Mouse (Mus musculus): ENCODE measurements around the gene Mbd6. TPM values are rescaled to one million over a fixed set of nuclear protein-coding genes. Genes with fewer than 3 reads are reported as not detected.
A peak's percentile ranks its signal among the peaks of the same experiment; 100 is the strongest.

Gene Mbd6
- total and polyA plus RNA-seq, 2 experiments = 1.0 to 19.2 TPM

DNA sequence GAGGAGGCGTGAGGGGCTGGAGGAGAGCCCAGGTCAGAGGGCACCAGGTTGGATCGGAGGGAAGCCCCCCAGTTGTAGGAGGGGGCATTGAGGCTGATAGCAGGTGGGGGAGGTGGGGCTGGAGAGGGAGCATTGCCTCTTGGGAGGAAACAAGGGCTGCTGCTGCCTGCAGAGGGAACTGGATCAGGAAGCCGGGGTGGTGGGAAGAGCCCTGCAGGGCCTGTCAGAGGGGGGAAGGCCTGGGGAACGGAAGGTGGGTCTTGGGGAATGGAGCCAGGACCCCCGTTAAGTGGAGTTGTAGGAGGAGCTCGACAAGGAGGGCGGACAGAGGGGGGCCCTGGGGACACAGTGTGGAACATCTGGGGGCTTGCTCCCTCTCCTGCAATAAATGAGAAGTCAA lies 2.6 kb downstream of the Mbd6 start:
- no peak overlapping the region for H3K9ac ChIP-seq (ENCODE audit: low read depth, low read length)
- no peak overlapping the region for H3K4me3 ChIP-seq (ENCODE audit: insufficient read depth, low read depth, low read length)
- peaks cover 17% of the 10 kb centered on the region for H3K4me1 ChIP-seq (ENCODE audit: control insufficient read depth, insufficient read depth, low read length)
- WGBS = 80% methylated on average over 7 of the region's 7 CpGs
- peaks cover 19% of the 10 kb centered on the region; the same call in 1 of the 2 replicates for H3K79me2 ChIP-seq (ENCODE audit: control insufficient read depth, insufficient read depth, low read length)
- peaks cover 25% of the 10 kb centered on the region for H3K36me3 ChIP-seq (ENCODE audit: control insufficient read depth, insufficient read depth, low read length)
- no peak overlapping the region for H3K27ac ChIP-seq (replicated peaks; ENCODE audit: insufficient read depth, low read depth, low read length)
- H3K27me3 ChIP-seq (ENCODE audit: control insufficient read depth, insufficient read depth, low read length) = no peaks in the 10 kb centered on the region
- TF ChIP-seq POLR2A (IDR thresholded peaks at IDR 0.05; ENCODE audit: extremely low read depth, insufficient read depth, low read length) (no peak), CTCF (IDR thresholded peaks at IDR 0.05; ENCODE audit: low read depth, low read length) (no peak)
- DNase-seq (ENCODE audit: extremely low read depth, low read depth, low spot score) = no peak

DNA sequence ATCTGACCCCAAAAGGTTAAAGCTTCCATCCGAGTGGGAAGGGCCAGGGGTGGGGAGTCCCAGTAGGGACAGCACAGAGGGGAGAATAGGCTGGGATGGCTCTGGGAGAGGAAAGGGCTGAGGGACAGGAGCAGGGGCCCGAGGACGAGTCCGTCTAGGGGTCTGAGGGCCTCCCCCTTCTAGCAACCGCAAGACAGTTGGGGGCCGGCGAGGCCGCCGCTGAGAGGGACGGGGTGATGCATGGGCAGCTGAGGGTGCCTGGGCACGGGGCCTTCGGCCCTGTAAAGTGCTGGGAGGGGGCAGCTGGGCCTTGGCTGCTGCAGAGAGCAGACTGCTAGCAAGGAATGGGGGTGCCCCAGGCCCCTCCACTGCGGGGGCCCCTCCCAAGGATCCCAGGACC lies 3.2 kb downstream of the Mbd6 start:
- Histone ChIP-seq H3K27me3 (ENCODE audit: control insufficient read depth, insufficient read depth, low read length) (no peaks in the 10 kb centered on the region), H3K4me1 (ENCODE audit: control insufficient read depth, insufficient read depth, low read length) (peaks cover 17% of the 10 kb centered on the region), H3K36me3 (ENCODE audit: control insufficient read depth, insufficient read depth, low read length) (peaks cover 27% of the 10 kb centered on the region), H3K27ac (replicated peaks; ENCODE audit: insufficient read depth, low read depth, low read length) (no peak overlapping the region), H3K9ac (ENCODE audit: low read depth, low read length) (no peak overlapping the region), H3K79me2 (ENCODE audit: control insufficient read depth, insufficient read depth, low read length) (peaks cover 19% of the 10 kb centered on the region; the same call in 1 of the 2 replicates), H3K4me3 (ENCODE audit: insufficient read depth, low read depth, low read length) (no peak overlapping the region)
- DNase-seq (ENCODE audit: extremely low read depth, low read depth, low spot score) = no peak
- TF ChIP-seq POLR2A (IDR thresholded peaks at IDR 0.05; ENCODE audit: extremely low read depth, insufficient read depth, low read length) (no peak), CTCF (IDR thresholded peaks at IDR 0.05; ENCODE audit: low read depth, low read length) (no peak)
- WGBS = 93% methylated on average over 13 of the region's 13 CpGs

DNA sequence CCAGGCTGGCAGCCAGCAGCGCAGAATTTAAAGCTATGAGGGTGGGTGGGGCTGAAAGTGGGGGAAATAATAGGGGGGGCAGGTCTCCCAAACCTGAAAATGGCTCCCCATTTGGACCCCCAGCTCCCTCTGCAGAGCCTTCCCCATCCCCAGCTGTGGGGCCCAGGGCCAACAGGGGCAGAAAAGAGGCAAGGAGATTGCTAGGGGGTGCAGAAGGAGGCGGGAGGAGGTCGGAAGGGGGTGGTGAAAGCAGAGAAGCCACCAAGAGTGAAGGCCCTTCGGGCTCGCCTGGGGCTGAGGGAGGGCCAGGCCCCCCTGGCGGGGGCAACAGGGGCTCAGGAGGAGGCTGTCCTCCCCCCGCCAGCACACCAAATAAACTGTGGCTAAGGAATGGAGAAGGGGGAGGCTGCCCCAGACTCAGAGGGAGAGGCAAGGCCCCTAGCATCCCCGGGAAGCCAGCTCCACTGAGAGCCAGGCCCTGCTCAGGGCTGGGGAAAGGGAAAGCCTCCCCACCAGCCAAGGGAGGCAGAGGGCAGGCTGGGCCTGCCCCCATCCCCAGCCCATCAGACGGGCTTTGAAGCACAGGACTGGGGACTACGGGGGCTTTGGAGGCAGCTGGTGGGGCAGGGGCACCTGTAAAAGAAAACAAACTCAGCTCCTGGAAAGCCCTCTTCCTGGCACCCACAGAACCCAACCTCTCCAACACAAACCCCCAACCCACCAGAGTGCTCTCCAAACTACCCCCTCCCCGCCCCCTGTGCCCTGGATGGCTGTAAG lies 3.9 kb downstream of the Mbd6 start:
- Histone ChIP-seq H3K79me2 (ENCODE audit: control insufficient read depth, insufficient read depth, low read length) (peaks cover 19% of the 10 kb centered on the region; the same call in 1 of the 2 replicates), H3K4me1 (ENCODE audit: control insufficient read depth, insufficient read depth, low read length) (peaks cover 17% of the 10 kb centered on the region), H3K4me3 (ENCODE audit: insufficient read depth, low read depth, low read length) (no peak overlapping the region), H3K36me3 (ENCODE audit: control insufficient read depth, insufficient read depth, low read length) (peaks cover 31% of the 10 kb centered on the region), H3K9ac (ENCODE audit: low read depth, low read length) (no peak overlapping the region), H3K27me3 (ENCODE audit: control insufficient read depth, insufficient read depth, low read length) (no peaks in the 10 kb centered on the region), H3K27ac (replicated peaks; ENCODE audit: insufficient read depth, low read depth, low read length) (no peak overlapping the region)
- WGBS = 89% methylated on average over 11 of the region's 11 CpGs
- TF ChIP-seq CTCF (IDR thresholded peaks at IDR 0.05; ENCODE audit: low read depth, low read length) (no peak), POLR2A (IDR thresholded peaks at IDR 0.05; ENCODE audit: extremely low read depth, insufficient read depth, low read length) (no peak)
- no peak for DNase-seq (ENCODE audit: extremely low read depth, low read depth, low spot score)

DNA sequence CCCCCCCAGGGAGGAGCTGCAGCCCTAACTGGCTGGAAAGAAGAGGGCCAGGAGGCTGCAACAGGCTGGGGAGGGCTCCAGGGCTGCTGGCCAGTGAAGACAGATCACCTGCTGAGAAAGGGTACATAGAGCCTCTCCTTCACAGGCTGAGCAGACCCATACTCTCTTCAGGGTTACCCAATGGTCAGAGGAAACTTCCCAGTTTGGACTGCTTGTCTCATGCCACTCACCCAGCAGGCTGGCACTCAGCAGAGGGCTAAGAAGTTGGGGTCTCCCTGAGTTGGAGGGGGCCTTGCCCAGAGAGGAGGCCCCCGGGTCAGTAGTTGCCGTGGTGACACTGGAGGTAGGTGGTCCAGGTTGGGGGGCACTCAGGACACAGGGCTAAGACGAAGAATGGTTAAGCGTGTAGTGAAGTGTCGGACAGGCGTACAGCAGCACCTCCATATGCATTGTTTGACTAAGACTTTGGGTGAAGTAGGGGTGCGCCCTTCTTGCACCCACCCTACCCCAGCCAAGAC lies 4.7 kb downstream of the Mbd6 start:
- Histone ChIP-seq H3K27ac (replicated peaks; ENCODE audit: insufficient read depth, low read depth, low read length) (no peak overlapping the region), H3K9ac (ENCODE audit: low read depth, low read length) (no peak overlapping the region), H3K4me1 (ENCODE audit: control insufficient read depth, insufficient read depth, low read length) (peaks cover 13% of the 10 kb centered on the region), H3K4me3 (ENCODE audit: insufficient read depth, low read depth, low read length) (no peak overlapping the region), H3K27me3 (ENCODE audit: control insufficient read depth, insufficient read depth, low read length) (no peaks in the 10 kb centered on the region), H3K36me3 (ENCODE audit: control insufficient read depth, insufficient read depth, low read length) (peaks cover 34% of the 10 kb centered on the region), H3K79me2 (ENCODE audit: control insufficient read depth, insufficient read depth, low read length) (peaks cover 19% of the 10 kb centered on the region; the same call in 1 of the 2 replicates)
- 97% methylated on average over 7 of the region's 7 CpGs for whole genome bisulfite sequencing
- TF ChIP-seq POLR2A (IDR thresholded peaks at IDR 0.05; ENCODE audit: extremely low read depth, insufficient read depth, low read length) (no peak), CTCF (IDR thresholded peaks at IDR 0.05; ENCODE audit: low read depth, low read length) (no peak)
- DNase-seq (ENCODE audit: extremely low read depth, low read depth, low spot score) = no peak

DNA sequence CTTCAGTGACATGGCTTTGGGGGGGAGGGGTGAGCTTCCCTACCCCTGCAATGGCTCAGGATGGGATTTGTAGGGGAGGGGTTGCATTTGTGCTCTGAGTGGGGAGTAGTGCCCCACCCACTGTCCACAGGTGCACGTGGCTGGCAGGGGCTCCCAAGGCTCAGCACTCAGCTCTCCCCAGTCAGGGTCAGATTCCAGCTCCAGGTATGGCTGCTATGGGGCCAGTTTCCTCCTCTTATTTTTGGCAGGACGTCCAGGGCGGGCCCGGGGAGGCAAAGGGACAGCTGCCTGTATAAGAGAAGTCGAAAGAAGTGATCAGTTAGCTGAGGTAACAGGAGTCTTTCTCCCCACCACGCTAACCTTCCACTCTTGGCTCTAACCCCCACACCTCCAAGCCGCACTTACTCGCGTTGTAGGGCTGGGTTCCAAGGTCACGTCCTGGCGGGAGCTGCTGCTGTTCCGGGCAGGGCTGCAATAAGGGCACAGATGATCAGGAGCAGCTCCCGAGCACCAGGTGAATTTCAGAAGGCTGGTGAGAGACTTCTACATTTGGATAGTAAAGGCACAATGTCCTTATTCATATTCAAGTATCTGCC lies 6.1 kb downstream of the Mbd6 start:
- Histone ChIP-seq H3K36me3 (ENCODE audit: control insufficient read depth, insufficient read depth, low read length) (peaks cover 43% of the 10 kb centered on the region), H3K4me3 (ENCODE audit: insufficient read depth, low read depth, low read length) (no peak overlapping the region), H3K9ac (ENCODE audit: low read depth, low read length) (no peak overlapping the region), H3K27ac (replicated peaks; ENCODE audit: insufficient read depth, low read depth, low read length) (peak overlapping the region; percentile 22; the same call in 1 of the 2 replicates), H3K27me3 (ENCODE audit: control insufficient read depth, insufficient read depth, low read length) (no peaks in the 10 kb centered on the region), H3K4me1 (ENCODE audit: control insufficient read depth, insufficient read depth, low read length) (peaks cover 13% of the 10 kb centered on the region), H3K79me2 (ENCODE audit: control insufficient read depth, insufficient read depth, low read length) (peaks cover 19% of the 10 kb centered on the region; the same call in 1 of the 2 replicates)
- 31% methylated on average over 13 of the region's 13 CpGs for WGBS
- no peak for TF ChIP-seq POLR2A (IDR thresholded peaks at IDR 0.05; ENCODE audit: extremely low read depth, insufficient read depth, low read length)
- no peak for TF ChIP-seq CTCF (IDR thresholded peaks at IDR 0.05; ENCODE audit: low read depth, low read length)
- DNase-seq (ENCODE audit: extremely low read depth, low read depth, low spot score) = peak; percentile 60

Data from liver, adult 2 months (tissue).